Mouse (Mus musculus): Measurements from ENCODE around the gene Gm32742.
"Not testable (repeated sequence)": the region's sequence is repeated elsewhere in the genome, so short reads cannot be mapped to it uniquely, and the experiment has no call there.

Gm32742 gene

GRCm38 (mm10) chr9:51147294-51147693, 18.0 kb downstream of the Gm32742 start:
- no peak for DNase-seq (ENCODE audit: low spot score)

DNA sequence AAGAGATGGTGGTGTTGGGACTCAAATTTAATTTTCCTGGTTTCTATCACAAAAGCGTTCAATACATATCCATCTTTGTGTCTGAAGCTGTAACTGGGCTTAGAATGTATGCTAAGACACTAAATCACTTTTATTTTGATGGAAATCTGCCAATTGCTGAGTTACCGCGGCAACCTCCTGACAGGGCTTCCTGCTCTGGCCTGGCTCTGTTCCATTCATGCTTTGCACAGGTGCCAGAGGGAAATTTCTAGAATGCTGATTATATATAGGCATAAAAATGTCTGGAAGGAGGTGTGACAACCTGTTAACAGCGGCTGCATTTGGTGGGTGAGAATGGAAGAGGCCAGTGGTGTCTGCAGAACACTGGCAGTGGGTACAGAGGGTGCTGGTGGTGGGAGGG, 18.8 kb downstream of the Gm32742 start:
- peak; percentile 14 for DNase-seq (ENCODE audit: low spot score)

DNA sequence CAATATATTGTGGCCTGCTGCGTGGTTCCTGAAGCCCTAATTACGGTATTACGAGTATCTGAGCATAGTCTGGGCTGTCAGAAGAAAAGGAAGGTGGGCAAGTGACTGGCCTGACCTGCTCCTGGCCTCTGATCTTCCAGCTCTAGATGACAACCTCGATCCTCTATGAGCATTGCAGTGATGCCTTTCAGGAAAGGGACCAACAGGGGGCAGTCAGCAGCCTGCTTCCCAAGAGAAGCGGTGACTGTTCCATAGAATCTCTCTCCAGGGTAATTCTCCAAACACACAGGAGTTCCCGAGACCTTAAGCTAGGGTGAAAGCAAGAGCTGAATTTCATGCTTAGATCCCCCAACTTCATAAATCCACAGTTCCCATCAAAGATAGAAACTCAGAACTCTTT, 21.1 kb downstream of the Gm32742 start:
- no peak for DNase-seq (ENCODE audit: low spot score)

GRCm38 (mm10) chr9:51143437-51143836, 21.9 kb downstream of the Gm32742 start:
- no peak for DNase-seq (ENCODE audit: low spot score)

GRCm38 (mm10) chr9:51140711-51141110, 24.6 kb downstream of the Gm32742 start:
- no peak for DNase-seq (ENCODE audit: low spot score)

DNA sequence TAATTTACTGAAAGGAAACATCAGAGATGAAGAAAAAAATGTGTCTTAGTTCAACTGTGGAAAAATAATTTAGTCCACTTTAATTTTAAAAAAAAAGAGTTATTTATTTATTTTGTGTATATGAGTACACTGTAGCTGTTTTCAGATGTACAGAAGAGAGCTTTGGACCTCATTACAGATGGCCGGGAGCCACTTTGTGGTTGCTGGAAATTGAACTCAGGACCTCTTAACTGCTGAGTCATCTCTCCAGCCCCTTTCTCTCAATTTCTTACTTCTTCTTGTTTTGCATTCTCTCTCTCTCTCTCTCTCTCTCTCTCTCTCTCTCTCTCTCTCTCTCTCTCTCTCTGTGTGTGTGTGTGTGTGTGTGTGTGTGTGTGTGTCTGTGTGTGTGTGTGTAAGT, 25.9 kb downstream of the Gm32742 start:
- not testable (repeated sequence) for DNase-seq (ENCODE audit: low spot score)

DNA sequence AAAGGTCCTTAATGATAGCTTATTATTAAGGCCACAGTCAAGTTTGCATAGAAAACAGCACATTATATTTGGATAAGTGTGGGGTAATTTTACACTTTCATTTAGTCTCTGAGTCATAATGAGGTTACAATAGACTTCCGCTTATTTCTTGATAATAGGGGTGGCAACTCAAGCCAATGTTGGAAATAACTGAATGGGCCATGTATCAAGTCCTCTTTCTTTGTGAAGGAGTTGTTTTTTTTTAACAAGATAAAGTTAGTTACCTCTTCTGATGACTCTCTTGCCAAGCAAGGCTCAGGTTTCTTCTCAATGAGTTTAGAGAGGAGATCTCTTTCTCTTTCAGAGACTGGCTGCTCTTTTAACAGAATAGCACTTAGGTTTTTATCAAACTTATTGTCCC, 27.0 kb downstream of the Gm32742 start:
- DNase-seq (ENCODE audit: low spot score) = no peak

DNA sequence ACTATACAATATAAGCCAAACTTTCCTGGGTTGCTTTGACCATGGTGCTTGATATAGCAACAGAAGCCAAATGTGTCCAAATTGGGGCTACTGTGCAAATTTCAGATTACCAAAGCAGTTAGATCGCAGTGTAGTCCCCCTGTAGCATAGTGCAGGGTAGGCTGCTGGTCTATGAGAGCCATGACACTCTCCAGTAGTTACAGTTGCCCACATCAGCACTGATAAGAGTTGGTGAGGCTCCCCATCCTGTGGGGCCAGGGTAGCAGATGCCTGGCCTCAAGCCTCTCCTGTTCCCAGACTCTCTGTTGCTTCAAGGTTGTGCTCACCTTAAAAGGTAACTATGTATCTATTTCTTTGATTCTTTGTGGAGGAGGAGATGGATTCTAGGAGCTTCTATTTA, 27.5 kb downstream of the Gm32742 start:
- no peak for DNase-seq (ENCODE audit: low spot score)

GRCm38 (mm10) chr9:51137432-51137831, 27.9 kb downstream of the Gm32742 start:
- no peak for DNase-seq (ENCODE audit: low spot score)

- DNase-seq (ENCODE audit: low spot score) = peak; percentile 50
Observed at GRCm38 (mm10) chr9:51136985-51137384, 28.3 kb downstream of the Gm32742 start.

- no peak for DNase-seq (ENCODE audit: low spot score)
Observed at GRCm38 (mm10) chr9:51114767-51115166, 50.5 kb downstream of the Gm32742 start.

DNA sequence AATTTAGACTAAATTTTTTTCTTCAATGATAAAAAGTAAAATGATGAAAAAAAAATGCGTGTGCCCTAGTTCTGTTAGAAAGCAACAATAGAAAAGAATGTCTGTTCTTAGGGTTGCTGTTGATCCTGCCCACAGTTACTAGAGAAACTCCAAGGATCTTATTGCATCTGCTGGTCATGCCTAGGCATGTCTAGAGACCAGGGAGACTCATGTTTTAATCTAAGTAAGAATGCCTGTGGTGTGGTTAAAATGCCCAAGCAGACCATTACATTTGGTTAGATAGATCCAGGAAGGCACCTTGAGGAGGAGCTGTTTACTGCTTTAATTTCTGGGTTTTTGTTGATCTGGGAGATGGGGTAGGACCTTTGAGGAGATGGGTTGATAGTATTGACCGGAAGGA, 59.6 kb downstream of the Gm32742 start:
- DNase-seq (ENCODE audit: low spot score) = no peak

GRCm38 (mm10) chr9:51103808-51104514, 61.4 kb downstream of the Gm32742 start:
- peak; percentile 37 for DNase-seq (ENCODE audit: low spot score)

GRCm38 (mm10) chr9:51102963-51103807, 62.1 kb downstream of the Gm32742 start:
- DNase-seq (ENCODE audit: low spot score) = peak; percentile 39

- DNase-seq (ENCODE audit: low spot score) = no peak
Observed at GRCm38 (mm10) chr9:51101756-51102425, 63.4 kb downstream of the Gm32742 start, which contains the start of gene 4833427G06Rik. 4833427G06Rik (minus strand) TSS chr9:51102078.

DNA sequence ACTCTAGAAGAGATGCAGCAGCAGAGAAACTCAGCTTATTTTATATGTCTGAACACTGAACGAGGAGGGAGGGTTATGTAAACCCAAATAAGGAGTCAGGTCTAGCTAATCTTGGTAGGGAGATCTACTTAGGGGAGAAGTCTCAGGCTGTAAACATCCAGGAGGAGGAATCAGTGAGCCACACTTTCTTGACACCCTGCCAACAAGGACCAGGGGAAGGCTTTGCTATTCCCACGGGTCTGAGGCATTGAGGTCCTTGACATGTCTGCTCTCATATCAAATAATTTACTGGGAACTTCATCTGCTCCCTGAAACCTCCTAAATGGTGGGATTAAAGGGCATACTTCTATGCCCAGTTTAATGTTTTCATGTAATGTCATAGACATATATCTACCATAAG, 69.0 kb downstream of the Gm32742 start:
- peak; percentile 39 for DNase-seq (ENCODE audit: low spot score)

DNA sequence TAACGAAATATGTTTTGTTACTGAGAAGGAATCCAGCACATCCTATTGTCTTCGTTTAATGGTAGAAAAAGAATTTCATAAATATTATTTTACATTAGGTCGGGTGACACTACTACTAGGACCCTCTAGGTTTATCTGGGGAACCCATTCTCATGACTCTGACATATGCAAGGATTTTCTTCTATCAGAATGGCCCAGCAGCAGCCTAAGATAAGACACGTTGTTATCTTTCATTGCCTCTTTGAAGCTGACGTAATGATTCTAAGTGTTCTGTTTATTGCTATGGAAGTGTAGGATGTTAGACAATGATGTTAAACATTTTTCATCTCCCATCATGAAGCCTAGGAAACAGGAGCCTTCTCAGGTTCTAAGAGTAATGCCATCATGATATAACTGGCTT, 71.6 kb downstream of the Gm32742 start:
- no peak for DNase-seq (ENCODE audit: low spot score)

DNA sequence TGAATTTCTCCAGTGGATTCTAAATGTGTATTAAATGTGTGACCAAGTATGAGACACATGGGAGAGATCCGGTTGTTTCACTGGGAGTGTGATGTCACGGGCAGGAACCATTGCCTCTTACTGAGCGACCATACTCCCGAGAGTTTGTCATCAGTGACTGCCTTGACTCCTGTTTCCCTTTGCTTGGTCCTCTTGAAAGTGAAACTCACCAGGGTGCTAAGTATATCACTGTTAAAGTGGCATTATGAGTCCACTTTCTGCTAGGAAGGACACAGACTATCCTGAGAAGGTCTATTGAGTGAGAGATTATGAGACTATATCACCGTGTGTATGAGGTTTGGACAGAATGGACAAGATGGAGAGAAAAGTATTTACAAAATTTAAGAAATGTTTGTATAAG, 83.7 kb downstream of the Gm32742 start:
- no peak for DNase-seq (ENCODE audit: low spot score)
